Mouse (Mus musculus) limb, embryonic 15.5 days (tissue): Measurements from ENCODE around the gene Pqlc3. TPM values are rescaled to one million over a fixed set of nuclear protein-coding genes. Genes with fewer than 3 reads are reported as not detected.

Experiments used
- ATAC-seq: fragments of 200-750 bp; cut with Nextera tagmentation; 2 replicates; pipeline ENCODE4 v1.8.0; 2017; ENCODE audit warnings: low read depth, moderate TSS enrichment; ENCODE audit not compliant: insufficient number of reproducible peaks, low FRiP score, low TSS enrichment
- H3K27ac ChIP-seq: fragments of 300-500 bp; sonication (generic); 2 replicates; pipeline ENCODE4 v1.5.1; 2015; ENCODE audit warnings: moderate library complexity, mild to moderate bottlenecking, inconsistent platforms
- H3K27me3 ChIP-seq: fragments of 300-500 bp; sonication (generic); 2 replicates; pipeline ENCODE4 v1.6.1; 2015; ENCODE audit warnings: inconsistent platforms
- H3K36me3 ChIP-seq: fragments of 300-500 bp; sonication (generic); 2 replicates; pipeline ENCODE4 v1.6.1; 2015; ENCODE audit warnings: inconsistent platforms
- H3K4me1 ChIP-seq: fragments of 300-500 bp; sonication (generic); 2 replicates; pipeline ENCODE4 v1.6.1; 2015; ENCODE audit warnings: inconsistent platforms
- H3K4me2 ChIP-seq: fragments of 300-500 bp; sonication (generic); 2 replicates; pipeline ENCODE4 v1.6.1; 2015; ENCODE audit warnings: mild to moderate bottlenecking, inconsistent platforms
- H3K4me3 ChIP-seq: fragments of 300-500 bp; sonication (generic); 2 replicates; pipeline ENCODE4 v1.5.1; 2015; ENCODE audit warnings: mild to moderate bottlenecking, inconsistent platforms
- H3K9ac ChIP-seq: fragments of 300-500 bp; sonication (generic); 2 replicates; pipeline ENCODE4 v1.6.1; 2015; ENCODE audit warnings: inconsistent platforms
- H3K9me3 ChIP-seq: fragments of 300-500 bp; sonication (generic); 2 replicates; pipeline ENCODE4 v1.6.1; 2016; ENCODE audit warnings: inconsistent platforms
- WGBS: fragments of 180-500 bp; shearing (Covaris S2); methylation state at CpG from one replicate; pipeline ENCODE4 v1.1.7; 2015; 5-methylcytosine and 5-hydroxymethylcytosine counted together
- polyA plus RNA-seq: library from polyadenylated mRNA; unstranded; fragments of >200 nt; fragmentation: Nextera tagmentation; extraction: Ambion mirVana; gene quantifications from 2 replicates; pipeline ENCODE4 v1.2.1, GENCODE M21; 2015

Pqlc3 gene
- 16.9 and 17.5 TPM in 2 replicates for polyA plus RNA-seq

GRCm38 (mm10) chr12:16999739-17000497 is at the start of gene Pqlc3:
Pqlc3 (minus strand) TSS chr12:17000408.
- Histone ChIP-seq H3K4me1 (peaks cover 25% of the 10 kb centered on the region), H3K4me2 (peak within 1 kb of the TSS; percentile 77), H3K9me3 (no peaks in the 10 kb centered on the region), H3K4me3 (peak within 1 kb of the TSS; percentile 62), H3K27ac (peak within 1 kb of the TSS; percentile 75), H3K27me3 (0 out of 2 replicates have a peak, but pooled peaks cover 9% of the 10 kb centered on the region), H3K9ac (peak within 1 kb of the TSS; percentile 35), H3K36me3 (no peaks in the 10 kb centered on the region)
- ATAC-seq, result peak; percentile 88
- whole genome bisulfite sequencing, result 2% methylated on average over 56 of the region's 57 CpGs

GRCm38 (mm10) chr12:17049796-17050195 is 49.6 kb upstream of the Pqlc3 start:
- H3K9me3 ChIP-seq, result no peaks in the 10 kb centered on the region
- H3K27me3 ChIP-seq, result no peaks in the 10 kb centered on the region
- H3K36me3 ChIP-seq, result no peaks in the 10 kb centered on the region
- 94% methylated on average over 1 of the region's 1 CpGs for WGBS
- no peaks in the 10 kb centered on the region for H3K4me1 ChIP-seq
- ATAC-seq, result no peak
- no peak overlapping the region for H3K9ac ChIP-seq
- H3K4me3 ChIP-seq, result no peak overlapping the region
- H3K4me2 ChIP-seq, result no peak overlapping the region
- H3K27ac ChIP-seq, result no peak overlapping the region

- H3K4me2 ChIP-seq, result no peak overlapping the region
- H3K4me3 ChIP-seq, result no peak overlapping the region
- WGBS, result 67% methylated on average over 7 of the region's 7 CpGs
- H3K36me3 ChIP-seq, result no peaks in the 10 kb centered on the region
- no peaks in the 10 kb centered on the region for H3K9me3 ChIP-seq
- no peaks in the 10 kb centered on the region for H3K4me1 ChIP-seq
- no peaks in the 10 kb centered on the region for H3K27me3 ChIP-seq
- no peak overlapping the region for H3K27ac ChIP-seq
- ATAC-seq, result no peak
- H3K9ac ChIP-seq, result no peak overlapping the region
Observed at GRCm38 (mm10) chr12:17048979-17049612, 48.9 kb upstream of the Pqlc3 start.

- H3K27ac ChIP-seq, result no peak overlapping the region
- no peak overlapping the region for H3K4me3 ChIP-seq
- H3K9me3 ChIP-seq, result no peaks in the 10 kb centered on the region
- no peaks in the 10 kb centered on the region for H3K36me3 ChIP-seq
- H3K4me1 ChIP-seq, result no peaks in the 10 kb centered on the region
- ATAC-seq, result no peak
- H3K4me2 ChIP-seq, result no peak overlapping the region
- no peak overlapping the region for H3K9ac ChIP-seq
- WGBS, result 53% methylated on average over 5 of the region's 5 CpGs
- H3K27me3 ChIP-seq, result no peaks in the 10 kb centered on the region
Observed at GRCm38 (mm10) chr12:17043311-17043710, 43.1 kb upstream of the Pqlc3 start.

GRCm38 (mm10) chr12:17040567-17040966 is 40.4 kb upstream of the Pqlc3 start:
- peaks cover 7% of the 10 kb centered on the region; the same call in 1 of the 2 replicates for H3K4me1 ChIP-seq
- no peak overlapping the region for H3K9ac ChIP-seq
- H3K4me3 ChIP-seq, result no peak overlapping the region
- H3K36me3 ChIP-seq, result no peaks in the 10 kb centered on the region
- no peak for ATAC-seq
- H3K27ac ChIP-seq, result no peak overlapping the region
- WGBS, result 46% methylated on average over 1 of the region's 1 CpGs
- no peaks in the 10 kb centered on the region for H3K27me3 ChIP-seq
- H3K4me2 ChIP-seq, result no peak overlapping the region
- no peaks in the 10 kb centered on the region for H3K9me3 ChIP-seq

- no peak overlapping the region for H3K27ac ChIP-seq
- ATAC-seq, result no peak
- no peak overlapping the region for H3K9ac ChIP-seq
- WGBS, result 68% methylated on average over 2 of the region's 2 CpGs
- no peak overlapping the region for H3K4me3 ChIP-seq
- no peak overlapping the region for H3K4me2 ChIP-seq
- H3K36me3 ChIP-seq, result no peaks in the 10 kb centered on the region
- peaks cover 7% of the 10 kb centered on the region; the same call in 1 of the 2 replicates for H3K4me1 ChIP-seq
- H3K9me3 ChIP-seq, result no peaks in the 10 kb centered on the region
- no peaks in the 10 kb centered on the region for H3K27me3 ChIP-seq
Observed at GRCm38 (mm10) chr12:17039415-17039814, 39.2 kb upstream of the Pqlc3 start.

GRCm38 (mm10) chr12:17038246-17038645 is 38.0 kb upstream of the Pqlc3 start:
- no peak overlapping the region for H3K4me2 ChIP-seq
- no peak for ATAC-seq
- H3K36me3 ChIP-seq, result no peaks in the 10 kb centered on the region
- H3K9ac ChIP-seq, result no peak overlapping the region
- H3K4me3 ChIP-seq, result no peak overlapping the region
- no peaks in the 10 kb centered on the region for H3K27me3 ChIP-seq
- 83% methylated on average over 6 of the region's 6 CpGs for WGBS
- no peaks in the 10 kb centered on the region for H3K9me3 ChIP-seq
- H3K27ac ChIP-seq, result no peak overlapping the region
- H3K4me1 ChIP-seq, result peaks cover 7% of the 10 kb centered on the region; the same call in 1 of the 2 replicates

GRCm38 (mm10) chr12:17037053-17037610 is 36.9 kb upstream of the Pqlc3 start:
- 35% methylated on average over 14 of the region's 14 CpGs for WGBS
- no peaks in the 10 kb centered on the region for H3K36me3 ChIP-seq
- ATAC-seq, result no peak
- H3K4me2 ChIP-seq, result no peak overlapping the region
- peaks cover 7% of the 10 kb centered on the region; the same call in 1 of the 2 replicates for H3K27me3 ChIP-seq
- no peaks in the 10 kb centered on the region for H3K9me3 ChIP-seq
- no peak overlapping the region for H3K27ac ChIP-seq
- no peak overlapping the region for H3K9ac ChIP-seq
- H3K4me1 ChIP-seq, result peaks cover 7% of the 10 kb centered on the region; the same call in 1 of the 2 replicates
- H3K4me3 ChIP-seq, result no peak overlapping the region

- H3K9me3 ChIP-seq, result no peaks in the 10 kb centered on the region
- H3K4me1 ChIP-seq, result peaks cover 7% of the 10 kb centered on the region; the same call in 1 of the 2 replicates
- ATAC-seq, result no peak
- no peaks in the 10 kb centered on the region for H3K36me3 ChIP-seq
- no peak overlapping the region for H3K4me3 ChIP-seq
- peaks cover 9% of the 10 kb centered on the region; the same call in 1 of the 2 replicates for H3K27me3 ChIP-seq
- WGBS, result 42% methylated on average over 9 of the region's 9 CpGs
- no peak overlapping the region for H3K27ac ChIP-seq
- no peak overlapping the region for H3K9ac ChIP-seq
- no peak overlapping the region for H3K4me2 ChIP-seq
Observed at GRCm38 (mm10) chr12:17036532-17036931, 36.3 kb upstream of the Pqlc3 start.

GRCm38 (mm10) chr12:17035128-17035527 is 34.9 kb upstream of the Pqlc3 start:
- Histone ChIP-seq H3K4me1 (peaks cover 7% of the 10 kb centered on the region; the same call in 1 of the 2 replicates), H3K9ac (no peak overlapping the region), H3K4me2 (no peak overlapping the region), H3K27ac (no peak overlapping the region), H3K9me3 (no peaks in the 10 kb centered on the region), H3K27me3 (peaks cover 9% of the 10 kb centered on the region; the same call in 1 of the 2 replicates), H3K4me3 (no peak overlapping the region), H3K36me3 (no peaks in the 10 kb centered on the region)
- 59% methylated on average over 2 of the region's 2 CpGs for WGBS
- no peak for ATAC-seq

GRCm38 (mm10) chr12:17034671-17035070 is 34.5 kb upstream of the Pqlc3 start:
- Histone ChIP-seq H3K27ac (no peak overlapping the region), H3K9ac (no peak overlapping the region), H3K9me3 (no peaks in the 10 kb centered on the region), H3K27me3 (peaks cover 9% of the 10 kb centered on the region; the same call in 1 of the 2 replicates), H3K4me3 (no peak overlapping the region), H3K4me1 (peaks cover 7% of the 10 kb centered on the region; the same call in 1 of the 2 replicates), H3K36me3 (no peaks in the 10 kb centered on the region), H3K4me2 (no peak overlapping the region)
- ATAC-seq, result no peak
- 78% methylated on average over 5 of the region's 5 CpGs for WGBS

GRCm38 (mm10) chr12:17033464-17033841 is 33.2 kb upstream of the Pqlc3 start:
- no peak overlapping the region for H3K27ac ChIP-seq
- H3K9me3 ChIP-seq, result no peaks in the 10 kb centered on the region
- H3K9ac ChIP-seq, result no peak overlapping the region
- no peak for ATAC-seq
- H3K4me2 ChIP-seq, result no peak overlapping the region
- peaks cover 9% of the 10 kb centered on the region; the same call in 1 of the 2 replicates for H3K27me3 ChIP-seq
- H3K36me3 ChIP-seq, result no peaks in the 10 kb centered on the region
- H3K4me3 ChIP-seq, result no peak overlapping the region
- 68% methylated on average over 9 of the region's 9 CpGs for WGBS
- peaks cover 7% of the 10 kb centered on the region; the same call in 1 of the 2 replicates for H3K4me1 ChIP-seq
